Mouse (Mus musculus) olfactory bulb, adult 2 months (tissue): ENCODE results near the gene Colca2. TPM values are rescaled to one million over a fixed set of nuclear protein-coding genes. Genes with fewer than 3 reads are reported as not detected.

Source experiments
- H3K27ac ChIP-seq: fragments of 200-500 bp; 2 replicates; pipeline ENCODE4 v1.5.1; 2012; ENCODE audit warnings: low read depth, low read length; ENCODE audit not compliant: insufficient read depth
- H3K4me1 ChIP-seq: fragments of 200-500 bp; 2 replicates; pipeline ENCODE4 v1.6.1; 2012; ENCODE audit warnings: low read length; ENCODE audit not compliant: control insufficient read depth, insufficient read depth
- H3K4me3 ChIP-seq: fragments of 200-500 bp; 2 replicates; pipeline ENCODE4 v1.5.1; 2012; ENCODE audit warnings: mild to moderate bottlenecking, low read depth, low read length, moderate library complexity; ENCODE audit not compliant: insufficient read depth
- CTCF ChIP-seq: fragments of 200-500 bp; IDR thresholded peaks from 2 replicates; pipeline ENCODE4 v1.5.1; 2012; ENCODE audit warnings: low read depth, mild to moderate bottlenecking, low read length, moderate library complexity; ENCODE audit not compliant: insufficient read depth
- POLR2A ChIP-seq: fragments of 200-500 bp; IDR thresholded peaks from 2 replicates; pipeline ENCODE4 v1.6.1; 2012; ENCODE audit warnings: mild to moderate bottlenecking, low read depth, low read length, moderate library complexity; ENCODE audit not compliant: insufficient read depth
- WGBS: fragments of 180-500 bp; shearing (Covaris S2); methylation state at CpG from one replicate; pipeline ENCODE4 v1.1.7; 2018; 5-methylcytosine and 5-hydroxymethylcytosine counted together
- polyA plus RNA-seq: library from polyadenylated mRNA; stranded (reverse); fragments of >200 nt; gene quantifications from 2 replicates; pipeline ENCODE4 v1.2.4, GENCODE M21; 2012; ENCODE audit warnings: low replicate concordance; ENCODE audit not compliant: missing spikeins, insufficient read depth, insufficient read length

Gene Colca2
- polyA plus RNA-seq: not detected in 2 replicates

- H3K27ac ChIP-seq: peak within 1 kb of the TSS; percentile 50; the same call in 1 of the 2 replicates
- H3K4me3 ChIP-seq: peak within 1 kb of the TSS; percentile 59
- WGBS: under 1% methylated on average over 53 of the region's 53 CpGs
- TF ChIP-seq POLR2A: no peak
- no peak; the same call in 1 of the 2 replicates for TF ChIP-seq CTCF
- H3K4me1 ChIP-seq: peaks cover 15% of the 10 kb centered on the region
Measured at GRCm38 (mm10) chr9:51278500-51279381, at the start of gene Colca2. Colca2 (minus strand) TSS chr9:51278569.

- WGBS: 89% methylated on average over 5 of the region's 5 CpGs
- no peak overlapping the region for H3K4me3 ChIP-seq
- no peaks in the 10 kb centered on the region for H3K4me1 ChIP-seq
- no peak overlapping the region for H3K27ac ChIP-seq
- TF ChIP-seq POLR2A: no peak
- TF ChIP-seq CTCF: no peak
Measured at GRCm38 (mm10) chr9:51327555-51327903, 49.2 kb upstream of the Colca2 start.

- no peaks in the 10 kb centered on the region for H3K4me1 ChIP-seq
- no peak overlapping the region for H3K4me3 ChIP-seq
- 75% methylated on average over 11 of the region's 11 CpGs for WGBS
- H3K27ac ChIP-seq: no peak overlapping the region
- TF ChIP-seq CTCF (no peak), POLR2A (no peak)
Measured at GRCm38 (mm10) chr9:51326619-51327554, 48.5 kb upstream of the Colca2 start.

- H3K4me3 ChIP-seq: no peak overlapping the region
- H3K4me1 ChIP-seq: no peaks in the 10 kb centered on the region
- WGBS: 88% methylated on average over 7 of the region's 7 CpGs
- no peak overlapping the region for H3K27ac ChIP-seq
- no peak for TF ChIP-seq CTCF
- TF ChIP-seq POLR2A: no peak
Measured at GRCm38 (mm10) chr9:51324406-51325065, 46.2 kb upstream of the Colca2 start.

GRCm38 (mm10) chr9:51320096-51320495, 41.7 kb upstream of the Colca2 start:
- WGBS: 63% methylated on average over 1 of the region's 1 CpGs
- Histone ChIP-seq H3K4me3 (no peak overlapping the region), H3K27ac (no peak overlapping the region), H3K4me1 (no peaks in the 10 kb centered on the region)
- no peak for TF ChIP-seq POLR2A
- TF ChIP-seq CTCF: no peak

GRCm38 (mm10) chr9:51318246-51318645, 39.9 kb upstream of the Colca2 start:
- Histone ChIP-seq H3K4me1 (no peaks in the 10 kb centered on the region), H3K27ac (no peak overlapping the region), H3K4me3 (no peak overlapping the region)
- TF ChIP-seq POLR2A: no peak
- TF ChIP-seq CTCF: no peak
- 90% methylated on average over 4 of the region's 4 CpGs for WGBS

- H3K27ac ChIP-seq: no peak overlapping the region
- TF ChIP-seq POLR2A: no peak
- TF ChIP-seq CTCF: no peak
- H3K4me3 ChIP-seq: no peak overlapping the region
- WGBS: 95% methylated on average over 4 of the region's 4 CpGs
- no peaks in the 10 kb centered on the region for H3K4me1 ChIP-seq
Measured at GRCm38 (mm10) chr9:51317322-51317721, 39.0 kb upstream of the Colca2 start.

GRCm38 (mm10) chr9:51315402-51316063, 37.2 kb upstream of the Colca2 start:
- no peak for TF ChIP-seq CTCF
- no peak for TF ChIP-seq POLR2A
- Histone ChIP-seq H3K4me1 (no peaks in the 10 kb centered on the region), H3K27ac (no peak overlapping the region), H3K4me3 (no peak overlapping the region)
- WGBS: 78% methylated on average over 6 of the region's 6 CpGs
